Mouse (Mus musculus): Measurements from ENCODE around the gene Sipa1l3. TPM values are rescaled to one million over a fixed set of nuclear protein-coding genes. Genes with fewer than 3 reads are reported as not detected.

The Sipa1l3 gene
- total and polyA plus RNA-seq, 3 experiments: 8.9 to 10.7 (median 9.1) TPM

GRCm38 (mm10) chr7:29393292-29393691 is 125.1 kb downstream of the Sipa1l3 start:
- Histone ChIP-seq H3K4me1 (ENCODE audit: control insufficient read depth, insufficient read depth, low read length) (no peaks in the 10 kb centered on the region; the same call in 1 of the 2 replicates), H3K27ac (no peak overlapping the region), H3K9ac (ENCODE audit: low read depth, low read length) (no peak overlapping the region), H3K79me2 (replicated peaks; ENCODE audit: control insufficient read depth, insufficient read depth, low read length) (no peaks in the 10 kb centered on the region), H3K4me3 (no peak overlapping the region), H3K27me3 (ENCODE audit: control insufficient read depth, insufficient read depth, low read length) (no peaks in the 10 kb centered on the region), H3K36me3 (ENCODE audit: control insufficient read depth, insufficient read depth, low read length) (no peaks in the 10 kb centered on the region)
- 91% methylated on average over 10 of the region's 10 CpGs for WGBS
- no peak for DNase-seq
- intact Hi-C loops (cut with DNase I): no loop called here
- TF ChIP-seq POLR2A (IDR thresholded peaks at IDR 0.05; ENCODE audit: insufficient read depth, low read depth, low read length) (no peak), CTCF (IDR thresholded peaks at IDR 0.05) (no peak), EP300 (IDR thresholded peaks at IDR 0.05; ENCODE audit: insufficient read depth, low read depth, low read length) (no peak)

- Histone ChIP-seq H3K4me3 (no peak overlapping the region), H3K4me1 (ENCODE audit: control insufficient read depth, insufficient read depth, low read length) (no peaks in the 10 kb centered on the region; the same call in 1 of the 2 replicates), H3K79me2 (replicated peaks; ENCODE audit: control insufficient read depth, insufficient read depth, low read length) (no peaks in the 10 kb centered on the region), H3K27ac (no peak overlapping the region), H3K9ac (ENCODE audit: low read depth, low read length) (no peak overlapping the region), H3K36me3 (ENCODE audit: control insufficient read depth, insufficient read depth, low read length) (no peaks in the 10 kb centered on the region), H3K27me3 (ENCODE audit: control insufficient read depth, insufficient read depth, low read length) (no peaks in the 10 kb centered on the region)
- no peak for TF ChIP-seq EP300 (IDR thresholded peaks at IDR 0.05; ENCODE audit: insufficient read depth, low read depth, low read length)
- TF ChIP-seq CTCF (IDR thresholded peaks at IDR 0.05): no peak
- TF ChIP-seq POLR2A (IDR thresholded peaks at IDR 0.05; ENCODE audit: insufficient read depth, low read depth, low read length): no peak
- intact Hi-C loops (cut with DNase I): no loop called here
- WGBS: 78% methylated on average over 3 of the region's 3 CpGs
- DNase-seq: no peak
These were observed 125.6 kb downstream of the Sipa1l3 start for GRCm38 (mm10) chr7:29392805-29393204.

GRCm38 (mm10) chr7:29391761-29392512 is 126.5 kb downstream of the Sipa1l3 start:
- intact Hi-C loops (cut with DNase I): no loop called here
- WGBS: 64% methylated on average over 25 of the region's 25 CpGs

GRCm38 (mm10) chr7:29391112-29391760 is 127.2 kb downstream of the Sipa1l3 start:
- H3K4me3 ChIP-seq: no peak overlapping the region

More at GRCm38 (mm10) chr7:29391761-29392512, 126.5 kb downstream of the Sipa1l3 start:
- Histone ChIP-seq H3K79me2 (replicated peaks; ENCODE audit: control insufficient read depth, insufficient read depth, low read length) (no peaks in the 10 kb centered on the region), H3K9ac (ENCODE audit: low read depth, low read length) (no peak overlapping the region), H3K36me3 (ENCODE audit: control insufficient read depth, insufficient read depth, low read length) (no peaks in the 10 kb centered on the region), H3K27me3 (ENCODE audit: control insufficient read depth, insufficient read depth, low read length) (no peaks in the 10 kb centered on the region), H3K27ac (no peak overlapping the region), H3K4me3 (no peak overlapping the region), H3K4me1 (ENCODE audit: control insufficient read depth, insufficient read depth, low read length) (no peaks in the 10 kb centered on the region)
- no peak for DNase-seq
- no peak for TF ChIP-seq POLR2A (IDR thresholded peaks at IDR 0.05; ENCODE audit: insufficient read depth, low read depth, low read length)
- no peak for TF ChIP-seq EP300 (IDR thresholded peaks at IDR 0.05; ENCODE audit: insufficient read depth, low read depth, low read length)
- no peak for TF ChIP-seq CTCF (IDR thresholded peaks at IDR 0.05)

GRCm38 (mm10) chr7:29390234-29390633 is 128.2 kb downstream of the Sipa1l3 start:
- no peaks in the 10 kb centered on the region for H3K27me3 ChIP-seq (ENCODE audit: control insufficient read depth, insufficient read depth, low read length)
- no peak for DNase-seq
- intact Hi-C loops (cut with DNase I): no loop called here
- no peaks in the 10 kb centered on the region for H3K79me2 ChIP-seq (replicated peaks; ENCODE audit: control insufficient read depth, insufficient read depth, low read length)
- H3K9ac ChIP-seq (ENCODE audit: low read depth, low read length): no peak overlapping the region
- H3K27ac ChIP-seq: no peak overlapping the region
- WGBS: 47% methylated on average over 10 of the region's 10 CpGs
- no peaks in the 10 kb centered on the region for H3K36me3 ChIP-seq (ENCODE audit: control insufficient read depth, insufficient read depth, low read length)
- H3K4me3 ChIP-seq: no peak overlapping the region
- TF ChIP-seq CTCF (IDR thresholded peaks at IDR 0.05) (no peak), POLR2A (IDR thresholded peaks at IDR 0.05; ENCODE audit: insufficient read depth, low read depth, low read length) (no peak), EP300 (IDR thresholded peaks at IDR 0.05; ENCODE audit: insufficient read depth, low read depth, low read length) (no peak)
- no peaks in the 10 kb centered on the region for H3K4me1 ChIP-seq (ENCODE audit: control insufficient read depth, insufficient read depth, low read length)

More at GRCm38 (mm10) chr7:29391112-29391760, 127.2 kb downstream of the Sipa1l3 start:
- intact Hi-C loops (cut with DNase I): no loop called here
- no peaks in the 10 kb centered on the region for H3K27me3 ChIP-seq (ENCODE audit: control insufficient read depth, insufficient read depth, low read length)
- no peaks in the 10 kb centered on the region for H3K79me2 ChIP-seq (replicated peaks; ENCODE audit: control insufficient read depth, insufficient read depth, low read length)
- TF ChIP-seq POLR2A (IDR thresholded peaks at IDR 0.05; ENCODE audit: insufficient read depth, low read depth, low read length) (no peak), EP300 (IDR thresholded peaks at IDR 0.05; ENCODE audit: insufficient read depth, low read depth, low read length) (no peak), CTCF (IDR thresholded peaks at IDR 0.05) (no peak)
- WGBS: 88% methylated on average over 15 of the region's 15 CpGs
- no peak overlapping the region for H3K9ac ChIP-seq (ENCODE audit: low read depth, low read length)
- no peaks in the 10 kb centered on the region for H3K4me1 ChIP-seq (ENCODE audit: control insufficient read depth, insufficient read depth, low read length)
- no peak for DNase-seq
- no peaks in the 10 kb centered on the region for H3K36me3 ChIP-seq (ENCODE audit: control insufficient read depth, insufficient read depth, low read length)
- no peak overlapping the region for H3K27ac ChIP-seq

Measured in heart, adult 2 months (tissue).